Mouse (Mus musculus) midbrain, postnatal 0 days (tissue): ENCODE data around the gene Gm49776. TPM values are rescaled to one million over a fixed set of nuclear protein-coding genes. Genes with fewer than 3 reads are reported as not detected.

Source experiments
- ATAC-seq: fragments of 200-750 bp; cut with Nextera tagmentation; 2 replicates; pipeline ENCODE4 v1.8.0; 2017; ENCODE audit warnings: moderate number of reproducible peaks, mild to moderate bottlenecking, moderate TSS enrichment, moderate library complexity; ENCODE audit not compliant: low FRiP score
- DNase-seq: peaks from one replicate; pipeline ENCODE4 v3.0.0-alpha.2; 2015; ENCODE audit warnings: low spot score
- H3K27ac ChIP-seq: fragments of 300-500 bp; sonication (generic); 2 replicates; pipeline ENCODE4 v1.5.1; 2014; ENCODE audit warnings: low read depth, mild to moderate bottlenecking, low read length, mixed read lengths
- H3K27me3 ChIP-seq: fragments of 300-500 bp; sonication (generic); 2 replicates; pipeline ENCODE4 v1.6.1; 2014; ENCODE audit warnings: low read length, control low read depth, mixed read lengths; ENCODE audit not compliant: insufficient read depth
- H3K36me3 ChIP-seq: fragments of 300-500 bp; sonication (generic); 2 replicates; pipeline ENCODE4 v1.6.1; 2014; ENCODE audit warnings: low read length, control low read depth, mixed read lengths; ENCODE audit not compliant: insufficient read depth
- H3K4me1 ChIP-seq: fragments of 300-500 bp; sonication (generic); 2 replicates; pipeline ENCODE4 v1.6.1; 2014; ENCODE audit warnings: mild to moderate bottlenecking, control low read depth, antibody characterized with exemption, low read length, mixed read lengths; ENCODE audit not compliant: insufficient read depth
- H3K4me2 ChIP-seq: fragments of 300-500 bp; sonication (generic); 2 replicates; pipeline ENCODE4 v1.6.1; 2014; ENCODE audit warnings: low read depth, mild to moderate bottlenecking, low read length, mixed read lengths; ENCODE audit not compliant: poor library complexity, severe bottlenecking
- H3K4me3 ChIP-seq: fragments of 300-500 bp; sonication (generic); 2 replicates; pipeline ENCODE4 v1.5.1; 2014; ENCODE audit warnings: low read depth, mild to moderate bottlenecking, low read length, moderate library complexity
- H3K9ac ChIP-seq: fragments of 300-500 bp; sonication (generic); replicated peaks from 2 replicates; pipeline ENCODE4 v1.6.1; 2014; ENCODE audit warnings: mild to moderate bottlenecking, low read length, moderate library complexity, mixed read lengths; ENCODE audit not compliant: poor library complexity, severe bottlenecking
- H3K9me3 ChIP-seq: fragments of 300-500 bp; sonication (generic); 2 replicates; pipeline ENCODE4 v1.6.1; 2016; ENCODE audit warnings: low read length, control low read depth
- CTCF ChIP-seq: IDR thresholded peaks from 2 replicates; pipeline ENCODE4 v1.5.1; 2016; ENCODE audit warnings: antibody characterized with exemption, mild to moderate bottlenecking
- WGBS: fragments of 180-500 bp; shearing (Covaris S2); extraction: QIAGEN DNeasy Blood & Tissue Kit; methylation state at CpG from one replicate; pipeline ENCODE4 v1.1.7; 2014; 5-methylcytosine and 5-hydroxymethylcytosine counted together
- polyA plus RNA-seq: library from polyadenylated mRNA; unstranded; fragments of >200 nt; fragmentation: Nextera tagmentation; extraction: Ambion mirVana; gene quantifications from 2 replicates; pipeline ENCODE4 v1.2.1, GENCODE M21; 2015
- total RNA-seq: library from RNA; depleted of rRNA; stranded (reverse); fragments of >200 nt; gene quantifications from 2 replicates; pipeline ENCODE4 v1.2.3, GENCODE M21; 2014

The Gm49776 gene
- total and polyA plus RNA-seq, 2 experiments from 2014 or later, result 1.3 TPM; not detected in 1

GRCm38 (mm10) chr16:18249364-18249967 is 8.7 kb downstream of the Gm49776 start:
- ATAC-seq (peak; percentile 17; the same call in 1 of the 2 replicates), DNase-seq (peak; percentile 38)
- Histone ChIP-seq H3K9ac (peak overlapping the region; percentile 89), H3K4me1 (peaks cover 10% of the 10 kb centered on the region), H3K9me3 (no peaks in the 10 kb centered on the region), H3K36me3 (peaks cover 53% of the 10 kb centered on the region), H3K4me3 (peak overlapping the region; percentile 93), H3K27me3 (no peaks in the 10 kb centered on the region), H3K27ac (peak overlapping the region; percentile 89), H3K4me2 (peak overlapping the region; percentile 74)
- WGBS, result 7% methylated on average over 27 of the region's 27 CpGs
- TF ChIP-seq CTCF, result no peak

GRCm38 (mm10) chr16:18248433-18249363 is 9.4 kb downstream of the Gm49776 start, which contains the start of the genes Trmt2a and Ranbp1:
Gene Trmt2a, plus strand, starts transcription at chr16:18248679.
Gene Ranbp1, minus strand, starts transcription at chr16:18248732.
- ATAC-seq, result peak; percentile 95

GRCm38 (mm10) chr16:18247521-18248399 is 10.4 kb downstream of the Gm49776 start:
- H3K4me3 ChIP-seq, result peak overlapping the region; percentile 93
- peaks cover 48% of the 10 kb centered on the region for H3K36me3 ChIP-seq
- peak overlapping the region; percentile 74 for H3K4me2 ChIP-seq
- H3K9ac ChIP-seq, result peak overlapping the region; percentile 89
- H3K4me1 ChIP-seq, result peaks cover 10% of the 10 kb centered on the region
- DNase-seq (peak; percentile 19), ATAC-seq (0 out of 2 replicates have a peak, but pooled peaks have one; percentile 0)
- H3K9me3 ChIP-seq, result no peaks in the 10 kb centered on the region
- under 1% methylated on average over 33 of the region's 33 CpGs for WGBS
- H3K27me3 ChIP-seq, result no peaks in the 10 kb centered on the region
- H3K27ac ChIP-seq, result peak overlapping the region; percentile 89
- TF ChIP-seq CTCF, result no peak

More at GRCm38 (mm10) chr16:18248433-18249363, 9.4 kb downstream of the Gm49776 start, which contains the start of the genes Trmt2a and Ranbp1:
- Histone ChIP-seq H3K36me3 (peaks cover 48% of the 10 kb centered on the region), H3K27ac (peak within 1 kb of the TSS; percentile 89), H3K4me3 (peak within 1 kb of the TSS; percentile 93), H3K4me2 (peak within 1 kb of the TSS; percentile 74), H3K9ac (peak within 1 kb of the TSS; percentile 89), H3K27me3 (no peaks in the 10 kb centered on the region), H3K9me3 (no peaks in the 10 kb centered on the region), H3K4me1 (peaks cover 10% of the 10 kb centered on the region)
- peak; percentile 99 for DNase-seq
- under 1% methylated on average over 99 of the region's 102 CpGs for whole genome bisulfite sequencing
- TF ChIP-seq CTCF, result no peak

GRCm38 (mm10) chr16:18241581-18241980 is 16.5 kb downstream of the Gm49776 start:
- DNase-seq (no peak), ATAC-seq (no peak)
- Histone ChIP-seq H3K27me3 (no peaks in the 10 kb centered on the region), H3K9me3 (no peaks in the 10 kb centered on the region), H3K9ac (no peak overlapping the region), H3K4me2 (no peak overlapping the region), H3K27ac (no peak overlapping the region), H3K36me3 (peaks cover 68% of the 10 kb centered on the region), H3K4me1 (no peaks in the 10 kb centered on the region), H3K4me3 (no peak overlapping the region)
- 91% methylated on average over 10 of the region's 10 CpGs for WGBS
- no peak for TF ChIP-seq CTCF

GRCm38 (mm10) chr16:18236676-18237501 is 21.2 kb downstream of the Gm49776 start:
- no peak overlapping the region for H3K9ac ChIP-seq
- H3K4me2 ChIP-seq, result no peak overlapping the region

More at GRCm38 (mm10) chr16:18236676-18237501, 21.2 kb downstream of the Gm49776 start:
- no peak for DNase-seq
- no peaks in the 10 kb centered on the region for H3K27me3 ChIP-seq
- peaks cover 13% of the 10 kb centered on the region; the same call in 1 of the 2 replicates for H3K4me1 ChIP-seq
- peaks cover 33% of the 10 kb centered on the region for H3K36me3 ChIP-seq
- no peak overlapping the region for H3K27ac ChIP-seq
- H3K4me3 ChIP-seq, result no peak overlapping the region
- no peak for ATAC-seq
- no peak for TF ChIP-seq CTCF
- WGBS, result 79% methylated on average over 7 of the region's 7 CpGs
- no peaks in the 10 kb centered on the region for H3K9me3 ChIP-seq
